Mouse (Mus musculus): ENCODE results near the gene Trit1. TPM values are rescaled to one million over a fixed set of nuclear protein-coding genes. Genes with fewer than 3 reads are reported as not detected.

Gene Trit1
- total and polyA plus RNA-seq, 2 experiments = 4.3 to 11.2 TPM

- no peaks in the 10 kb centered on the region for H3K27me3 ChIP-seq (ENCODE audit: control insufficient read depth, insufficient read depth, low read length)
- no peak for DNase-seq (ENCODE audit: extremely low read depth, low read depth, low spot score)
- H3K9ac ChIP-seq (ENCODE audit: low read depth, low read length) = no peak overlapping the region
- TF ChIP-seq CTCF (IDR thresholded peaks at IDR 0.05; ENCODE audit: low read depth, low read length) (no peak), POLR2A (IDR thresholded peaks at IDR 0.05; ENCODE audit: extremely low read depth, insufficient read depth, low read length) (no peak)
- peaks cover 4% of the 10 kb centered on the region; the same call in 1 of the 2 replicates for H3K4me1 ChIP-seq (ENCODE audit: control insufficient read depth, insufficient read depth, low read length)
- 0 out of 2 replicates have a peak, but pooled peaks cover 2% of the 10 kb centered on the region for H3K79me2 ChIP-seq (ENCODE audit: control insufficient read depth, insufficient read depth, low read length)
- no peaks in the 10 kb centered on the region for H3K36me3 ChIP-seq (ENCODE audit: control insufficient read depth, insufficient read depth, low read length)
- no peak overlapping the region for H3K27ac ChIP-seq (replicated peaks; ENCODE audit: insufficient read depth, low read depth, low read length)
- H3K4me3 ChIP-seq (ENCODE audit: insufficient read depth, low read depth, low read length) = no peak overlapping the region
- WGBS = 27% methylated on average over 3 of the region's 3 CpGs
Measured at GRCm38 (mm10) chr4:122992276-122992675, 24.1 kb upstream of the Trit1 start.

- no peaks in the 10 kb centered on the region for H3K27me3 ChIP-seq (ENCODE audit: control insufficient read depth, insufficient read depth, low read length)
- H3K36me3 ChIP-seq (ENCODE audit: control insufficient read depth, insufficient read depth, low read length) = no peaks in the 10 kb centered on the region
- H3K9ac ChIP-seq (ENCODE audit: low read depth, low read length) = peak within 1 kb of the TSS; percentile 98
- peak within 1 kb of the TSS; percentile 94 for H3K4me3 ChIP-seq (ENCODE audit: insufficient read depth, low read depth, low read length)
- peak within 1 kb of the TSS; percentile 84 for H3K27ac ChIP-seq (replicated peaks; ENCODE audit: insufficient read depth, low read depth, low read length)
- TF ChIP-seq CTCF (IDR thresholded peaks at IDR 0.05; ENCODE audit: low read depth, low read length) (peak; percentile 93), POLR2A (IDR thresholded peaks at IDR 0.05; ENCODE audit: extremely low read depth, insufficient read depth, low read length) (peak; percentile 8; the same call in 1 of the 2 replicates)
- WGBS = under 1% methylated on average over 68 of the region's 69 CpGs
- H3K79me2 ChIP-seq (ENCODE audit: control insufficient read depth, insufficient read depth, low read length) = 0 out of 2 replicates have a peak, but pooled peaks cover 2% of the 10 kb centered on the region
- H3K4me1 ChIP-seq (ENCODE audit: control insufficient read depth, insufficient read depth, low read length) = peaks cover 15% of the 10 kb centered on the region
- DNase-seq (ENCODE audit: extremely low read depth, low read depth, low spot score) = no peak
Measured at GRCm38 (mm10) chr4:122995404-122996220, 20.8 kb upstream of the Trit1 start, which contains the start of gene Mycl. Gene Mycl (plus strand): TSS chr4:122995652.

GRCm38 (mm10) chr4:122996221-122996617, 20.2 kb upstream of the Trit1 start:
- Histone ChIP-seq H3K4me3 (ENCODE audit: insufficient read depth, low read depth, low read length) (peak overlapping the region; percentile 94), H3K4me1 (ENCODE audit: control insufficient read depth, insufficient read depth, low read length) (peaks cover 16% of the 10 kb centered on the region), H3K27ac (replicated peaks; ENCODE audit: insufficient read depth, low read depth, low read length) (peak overlapping the region; percentile 84), H3K27me3 (ENCODE audit: control insufficient read depth, insufficient read depth, low read length) (no peaks in the 10 kb centered on the region), H3K36me3 (ENCODE audit: control insufficient read depth, insufficient read depth, low read length) (no peaks in the 10 kb centered on the region), H3K79me2 (ENCODE audit: control insufficient read depth, insufficient read depth, low read length) (0 out of 2 replicates have a peak, but pooled peaks cover 2% of the 10 kb centered on the region), H3K9ac (ENCODE audit: low read depth, low read length) (peak overlapping the region; percentile 98)
- WGBS = 0% methylated on average over 32 of the region's 32 CpGs
- DNase-seq (ENCODE audit: extremely low read depth, low read depth, low spot score) = no peak
- no peak for TF ChIP-seq POLR2A (IDR thresholded peaks at IDR 0.05; ENCODE audit: extremely low read depth, insufficient read depth, low read length)
- TF ChIP-seq CTCF (IDR thresholded peaks at IDR 0.05; ENCODE audit: low read depth, low read length) = no peak

GRCm38 (mm10) chr4:122996618-122997381, 19.6 kb upstream of the Trit1 start:
- WGBS = under 1% methylated on average over 47 of the region's 47 CpGs
- no peak for DNase-seq (ENCODE audit: extremely low read depth, low read depth, low spot score)
- H3K4me3 ChIP-seq (ENCODE audit: insufficient read depth, low read depth, low read length) = peak overlapping the region; percentile 94
- peak overlapping the region; percentile 84 for H3K27ac ChIP-seq (replicated peaks; ENCODE audit: insufficient read depth, low read depth, low read length)
- no peaks in the 10 kb centered on the region for H3K36me3 ChIP-seq (ENCODE audit: control insufficient read depth, insufficient read depth, low read length)
- no peaks in the 10 kb centered on the region for H3K27me3 ChIP-seq (ENCODE audit: control insufficient read depth, insufficient read depth, low read length)
- TF ChIP-seq POLR2A (IDR thresholded peaks at IDR 0.05; ENCODE audit: extremely low read depth, insufficient read depth, low read length) (no peak), CTCF (IDR thresholded peaks at IDR 0.05; ENCODE audit: low read depth, low read length) (0 out of 2 replicates have a peak, but pooled peaks have one; percentile 2)
- 0 out of 2 replicates have a peak, but pooled peaks cover 2% of the 10 kb centered on the region for H3K79me2 ChIP-seq (ENCODE audit: control insufficient read depth, insufficient read depth, low read length)
- peaks cover 18% of the 10 kb centered on the region for H3K4me1 ChIP-seq (ENCODE audit: control insufficient read depth, insufficient read depth, low read length)
- H3K9ac ChIP-seq (ENCODE audit: low read depth, low read length) = peak overlapping the region; percentile 98

- WGBS = 11% methylated on average over 12 of the region's 12 CpGs
- H3K36me3 ChIP-seq (ENCODE audit: control insufficient read depth, insufficient read depth, low read length) = no peaks in the 10 kb centered on the region
- peak overlapping the region; percentile 64 for H3K9ac ChIP-seq (ENCODE audit: low read depth, low read length)
- H3K27ac ChIP-seq (replicated peaks; ENCODE audit: insufficient read depth, low read depth, low read length) = peak overlapping the region; percentile 90
- TF ChIP-seq POLR2A (IDR thresholded peaks at IDR 0.05; ENCODE audit: extremely low read depth, insufficient read depth, low read length) (no peak), CTCF (IDR thresholded peaks at IDR 0.05; ENCODE audit: low read depth, low read length) (no peak)
- H3K4me3 ChIP-seq (ENCODE audit: insufficient read depth, low read depth, low read length) = peak overlapping the region; percentile 45
- DNase-seq (ENCODE audit: extremely low read depth, low read depth, low spot score) = peak; percentile 88
- H3K4me1 ChIP-seq (ENCODE audit: control insufficient read depth, insufficient read depth, low read length) = peaks cover 18% of the 10 kb centered on the region
- no peaks in the 10 kb centered on the region for H3K27me3 ChIP-seq (ENCODE audit: control insufficient read depth, insufficient read depth, low read length)
- H3K79me2 ChIP-seq (ENCODE audit: control insufficient read depth, insufficient read depth, low read length) = 0 out of 2 replicates have a peak, but pooled peaks cover 2% of the 10 kb centered on the region
Measured at GRCm38 (mm10) chr4:122998537-122999262, 17.7 kb upstream of the Trit1 start.
